Mouse (Mus musculus): ENCODE data around the gene Specc1. TPM values are rescaled to one million over a fixed set of nuclear protein-coding genes. Genes with fewer than 3 reads are reported as not detected.
A peak's percentile ranks its signal among the peaks of the same experiment; 100 is the strongest.

Gene Specc1
- polyA plus RNA-seq, 1 experiment from 2014 or later: 8.7 TPM

- H3K4me2 ChIP-seq (ENCODE audit: low read length): no peak overlapping the region
- H3K27me3 ChIP-seq (ENCODE audit: insufficient read depth, low read length): no peaks in the 10 kb centered on the region
- WGBS: 85% methylated on average over 3 of the region's 3 CpGs
- H3K4me3 ChIP-seq (replicated peaks; ENCODE audit: low read depth, low read length): no peak overlapping the region
- no peaks in the 10 kb centered on the region for H3K9me3 ChIP-seq (replicated peaks; ENCODE audit: low read length)
- DNase-seq (ENCODE audit: low spot score) (no peak), ATAC-seq (replicated peaks; ENCODE audit: low FRiP score, low read depth) (no peak)
- H3K9ac ChIP-seq (ENCODE audit: low read depth, low read length): no peak overlapping the region
- no peak overlapping the region for H3K27ac ChIP-seq
- H3K36me3 ChIP-seq (ENCODE audit: insufficient read depth, low read length): no peaks in the 10 kb centered on the region
- 0 out of 2 replicates have a peak, but pooled peaks cover 5% of the 10 kb centered on the region for H3K4me1 ChIP-seq (replicated peaks; ENCODE audit: insufficient read depth, low read length)
- no peak for TF ChIP-seq CTCF (IDR thresholded peaks at IDR 0.05; ENCODE audit: low read depth)
These were observed 65.5 kb downstream of the Specc1 start for GRCm38 (mm10) chr11:62022105-62022504.

DNA sequence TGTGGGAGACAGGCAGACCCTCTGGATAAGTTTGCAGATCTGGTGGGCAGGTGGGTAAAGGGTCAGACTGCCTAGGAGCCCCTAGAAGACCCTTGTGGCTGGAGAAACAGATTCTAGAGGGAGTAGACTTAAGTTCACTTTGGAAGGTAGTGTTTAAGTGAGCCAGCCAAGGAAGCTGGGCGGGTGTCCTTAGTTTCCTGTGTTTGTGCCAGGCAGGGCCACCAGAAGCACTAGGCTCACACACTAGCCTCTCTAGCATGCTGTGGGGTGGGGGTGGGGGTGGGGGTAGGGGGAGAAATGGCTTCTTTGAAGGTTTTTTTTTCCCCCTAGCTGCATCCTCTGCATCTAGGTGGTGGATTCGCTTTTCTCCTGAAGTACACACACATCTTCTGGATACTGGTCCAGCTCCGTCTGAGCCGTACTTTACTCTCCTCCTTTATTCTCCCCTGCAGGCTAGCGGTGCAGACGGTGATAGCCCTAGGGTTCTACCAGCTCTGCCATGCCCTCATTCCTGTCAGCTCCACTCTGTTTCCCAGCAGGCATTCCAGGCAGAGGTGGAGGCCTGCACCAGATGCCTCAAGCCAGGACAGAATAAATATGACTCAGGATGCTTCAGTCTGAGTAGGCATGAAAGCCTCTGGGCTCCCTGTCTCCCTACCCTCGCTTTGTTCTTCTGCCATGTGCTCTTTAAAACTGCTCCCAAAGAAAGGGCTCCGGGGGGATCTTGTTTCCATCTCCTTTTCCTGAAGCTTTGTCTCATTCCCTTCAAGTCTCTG, 66.3 kb downstream of the Specc1 start:
- Histone ChIP-seq H3K27ac (peak overlapping the region; percentile 84; the same call in 1 of the 2 replicates), H3K27me3 (ENCODE audit: insufficient read depth, low read length) (no peaks in the 10 kb centered on the region), H3K4me3 (replicated peaks; ENCODE audit: low read depth, low read length) (no peak overlapping the region), H3K4me2 (ENCODE audit: low read length) (no peak overlapping the region), H3K36me3 (ENCODE audit: insufficient read depth, low read length) (no peaks in the 10 kb centered on the region), H3K4me1 (replicated peaks; ENCODE audit: insufficient read depth, low read length) (0 out of 2 replicates have a peak, but pooled peaks cover 5% of the 10 kb centered on the region), H3K9ac (ENCODE audit: low read depth, low read length) (no peak overlapping the region), H3K9me3 (replicated peaks; ENCODE audit: low read length) (no peaks in the 10 kb centered on the region)
- 80% methylated on average over 8 of the region's 8 CpGs for WGBS
- DNase-seq (ENCODE audit: low spot score): no peak
- TF ChIP-seq CTCF (IDR thresholded peaks at IDR 0.05; ENCODE audit: low read depth): no peak
- ATAC-seq (replicated peaks; ENCODE audit: low FRiP score, low read depth): no peak

GRCm38 (mm10) chr11:62023494-62024233, 67.1 kb downstream of the Specc1 start:
- Histone ChIP-seq H3K4me2 (ENCODE audit: low read length) (peak overlapping the region; percentile 18; the same call in 1 of the 2 replicates), H3K9me3 (replicated peaks; ENCODE audit: low read length) (no peaks in the 10 kb centered on the region), H3K36me3 (ENCODE audit: insufficient read depth, low read length) (no peaks in the 10 kb centered on the region), H3K27me3 (ENCODE audit: insufficient read depth, low read length) (no peaks in the 10 kb centered on the region), H3K9ac (ENCODE audit: low read depth, low read length) (no peak overlapping the region), H3K4me3 (replicated peaks; ENCODE audit: low read depth, low read length) (no peak overlapping the region), H3K4me1 (replicated peaks; ENCODE audit: insufficient read depth, low read length) (0 out of 2 replicates have a peak, but pooled peaks cover 5% of the 10 kb centered on the region), H3K27ac (peak overlapping the region; percentile 84)
- ATAC-seq (replicated peaks; ENCODE audit: low FRiP score, low read depth) (no peak), DNase-seq (ENCODE audit: low spot score) (peak; percentile 26)
- WGBS: 69% methylated on average over 12 of the region's 12 CpGs
- no peak for TF ChIP-seq CTCF (IDR thresholded peaks at IDR 0.05; ENCODE audit: low read depth)

- peak; percentile 87 for DNase-seq (ENCODE audit: low spot score)
- no peak for TF ChIP-seq CTCF (IDR thresholded peaks at IDR 0.05; ENCODE audit: low read depth)
- Histone ChIP-seq H3K9me3 (replicated peaks; ENCODE audit: low read length) (no peaks in the 10 kb centered on the region), H3K4me1 (replicated peaks; ENCODE audit: insufficient read depth, low read length) (0 out of 2 replicates have a peak, but pooled peaks cover 5% of the 10 kb centered on the region), H3K9ac (ENCODE audit: low read depth, low read length) (no peak overlapping the region), H3K27ac (peak overlapping the region; percentile 84), H3K4me3 (replicated peaks; ENCODE audit: low read depth, low read length) (no peak overlapping the region), H3K36me3 (ENCODE audit: insufficient read depth, low read length) (no peaks in the 10 kb centered on the region), H3K4me2 (ENCODE audit: low read length) (peak overlapping the region; percentile 18; the same call in 1 of the 2 replicates), H3K27me3 (ENCODE audit: insufficient read depth, low read length) (no peaks in the 10 kb centered on the region)
- ATAC-seq (replicated peaks; ENCODE audit: low FRiP score, low read depth): no peak
- WGBS: 49% methylated on average over 8 of the region's 8 CpGs
These were observed 67.7 kb downstream of the Specc1 start for GRCm38 (mm10) chr11:62024234-62024601.

GRCm38 (mm10) chr11:62024952-62025351, 68.4 kb downstream of the Specc1 start:
- H3K9ac ChIP-seq (ENCODE audit: low read depth, low read length): no peak overlapping the region
- 67% methylated on average over 5 of the region's 5 CpGs for WGBS
- no peaks in the 10 kb centered on the region for H3K36me3 ChIP-seq (ENCODE audit: insufficient read depth, low read length)
- DNase-seq (ENCODE audit: low spot score): no peak
- H3K9me3 ChIP-seq (replicated peaks; ENCODE audit: low read length): no peaks in the 10 kb centered on the region
- no peaks in the 10 kb centered on the region for H3K27me3 ChIP-seq (ENCODE audit: insufficient read depth, low read length)
- H3K4me1 ChIP-seq (replicated peaks; ENCODE audit: insufficient read depth, low read length): 0 out of 2 replicates have a peak, but pooled peaks cover 5% of the 10 kb centered on the region
- no peak overlapping the region for H3K4me3 ChIP-seq (replicated peaks; ENCODE audit: low read depth, low read length)
- no peak overlapping the region for H3K4me2 ChIP-seq (ENCODE audit: low read length)
- no peak for TF ChIP-seq CTCF (IDR thresholded peaks at IDR 0.05; ENCODE audit: low read depth)
- peak overlapping the region; percentile 84; the same call in 1 of the 2 replicates for H3K27ac ChIP-seq
- ATAC-seq (replicated peaks; ENCODE audit: low FRiP score, low read depth): no peak

DNA sequence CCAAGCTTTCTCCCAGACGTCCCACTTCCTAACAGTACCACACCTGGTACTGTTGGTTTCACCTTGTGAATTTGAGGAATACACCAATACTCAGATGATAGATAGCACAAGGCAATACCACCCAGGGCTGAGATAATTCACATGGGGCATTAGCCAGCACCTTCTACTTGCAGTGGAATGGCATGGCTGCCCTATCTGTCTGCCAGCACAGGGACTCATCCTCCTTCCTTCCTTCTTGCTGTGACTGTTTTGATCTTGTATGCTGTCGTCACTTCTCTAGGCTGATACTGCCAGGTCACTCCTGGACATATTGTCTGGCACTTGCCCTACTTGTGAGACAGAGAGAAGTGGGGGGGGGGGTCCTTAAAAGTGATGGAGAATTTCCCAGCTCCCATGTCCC, 69.2 kb downstream of the Specc1 start:
- no peak for DNase-seq (ENCODE audit: low spot score)
- Histone ChIP-seq H3K27ac (no peak overlapping the region), H3K4me2 (ENCODE audit: low read length) (no peak overlapping the region), H3K4me1 (replicated peaks; ENCODE audit: insufficient read depth, low read length) (0 out of 2 replicates have a peak, but pooled peaks cover 5% of the 10 kb centered on the region), H3K9ac (ENCODE audit: low read depth, low read length) (no peak overlapping the region), H3K36me3 (ENCODE audit: insufficient read depth, low read length) (no peaks in the 10 kb centered on the region), H3K4me3 (replicated peaks; ENCODE audit: low read depth, low read length) (no peak overlapping the region), H3K9me3 (replicated peaks; ENCODE audit: low read length) (no peaks in the 10 kb centered on the region), H3K27me3 (ENCODE audit: insufficient read depth, low read length) (no peaks in the 10 kb centered on the region)
- WGBS: 77% methylated on average over 2 of the region's 2 CpGs
- no peak for ATAC-seq (replicated peaks; ENCODE audit: low FRiP score, low read depth)
- no peak for TF ChIP-seq CTCF (IDR thresholded peaks at IDR 0.05; ENCODE audit: low read depth)
